Comparison of ENCODE assay signal across 19 mouse cellular contexts in the genomic region with DNA sequence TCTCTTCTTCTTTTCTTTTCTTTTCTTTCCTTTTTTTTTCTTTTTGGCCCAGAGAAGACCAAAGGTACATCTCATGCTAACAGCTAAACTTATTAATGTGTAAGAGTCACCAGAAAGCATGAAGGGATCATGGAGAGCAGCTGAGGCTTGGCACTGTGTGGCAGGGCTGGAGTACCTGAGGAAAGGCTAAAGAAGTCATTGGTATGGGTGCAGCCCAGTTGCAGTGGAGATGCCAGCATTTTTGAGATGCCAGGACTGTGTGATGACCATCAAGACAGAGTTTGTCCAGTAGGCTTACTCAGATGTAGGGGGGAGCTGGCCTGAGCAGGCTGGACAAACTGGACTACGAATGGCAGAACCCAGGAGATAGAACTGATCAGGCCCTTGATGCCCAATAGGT.
"Had no signal": no experiment of that assay in that cellular context is flagged by ENCODE, and none has a peak within 500 bp of the region (broad histone marks: within the 10 kb centered on the region; RNA-seq: fewer than 3 reads in every experiment).

No protein-coding gene starts in this region.

- DNase-seq: cerebellum, adult 9-10 months; cerebellum, adult 9-11 months; cerebellum, postnatal 10 days; cerebellum, postnatal 14 days; cerebellum, postnatal 25 days; cerebellum, postnatal 36 days; embryo, embryonic 11 days; forebrain, postnatal 0 days; gastrocnemius, adult 2 months; gastrocnemius, postnatal 10 days; gastrocnemius, postnatal 14 days; gastrocnemius, postnatal 25 days; gastrocnemius, postnatal 36 days; heart, adult 18-20 months; heart, adult 2 months had no signal

- ATAC-seq: forebrain, embryonic 13.5 days; forebrain, embryonic 14.5 days; forebrain, embryonic 15.5 days; forebrain, embryonic 16.5 days; forebrain, postnatal 0 days had no signal
